Mouse (Mus musculus): ENCODE measurements at regions not wholly inside any gene's neighbourhood (a gene's known extent, or its start where the extent isn't known, plus 50 kb on each side); places are given as distances from the start of the nearest gene placed in this dataset.

DNA sequence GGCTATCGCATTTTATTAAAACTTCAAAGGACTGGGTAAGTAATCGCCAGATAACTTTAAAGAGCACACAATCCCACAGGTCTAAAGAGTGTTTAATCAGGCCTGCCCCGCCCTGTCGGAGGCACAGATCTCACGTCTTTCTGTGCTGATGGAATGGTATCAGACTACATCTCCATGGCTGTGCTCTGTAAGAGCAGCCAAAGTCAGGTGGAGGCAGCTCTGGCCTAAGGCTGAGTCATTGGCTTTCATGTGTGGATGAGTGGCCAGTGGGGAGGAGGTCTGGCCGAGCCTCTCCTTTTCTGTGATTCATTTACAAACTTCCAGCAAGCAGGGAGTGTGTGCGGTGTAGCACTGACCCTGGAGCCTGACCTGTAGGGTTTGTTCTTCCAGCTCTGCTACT is 197.0 kb downstream of the Snx10 start:
- no peak overlapping the region for H3K4me3 ChIP-seq (replicated peaks in 1 of 3; ENCODE audit: low read depth in 2 of 3, low read length in 2 of 3, poor library complexity in 1 of 3)
- no peaks in the 10 kb centered on the region for H3K4me1 ChIP-seq (ENCODE audit: control insufficient read depth in 1 of 2, insufficient read depth in 2 of 2)
- no peaks in the 10 kb centered on the region for H3K79me2 ChIP-seq (replicated peaks; ENCODE audit: control insufficient read depth, extremely low read depth, insufficient read depth, poor library complexity, severe bottlenecking)
- H3K27me3 ChIP-seq (replicated peaks), result no peaks in the 10 kb centered on the region
- H3K36me3 ChIP-seq (replicated peaks in 1 of 2; ENCODE audit: control insufficient read depth in 1 of 2, insufficient read depth in 1 of 2, low read length in 1 of 2), result no peaks in the 10 kb centered on the region
- no peak overlapping the region for H3K27ac ChIP-seq (ENCODE audit: insufficient read depth, low read depth)
- dilution Hi-C loops (cut with MboI; ENCODE audit: extremely low pct_ligation_motif_present, extremely low pct_unique_long_range_greater_than_20kb, low sequenced_read_pairs) (no loop called here), in situ Hi-C loops (cut with MboI; ENCODE audit: low pct_ligation_motif_present, low pct_unique_long_range_greater_than_20kb, low sequenced_read_pairs) (no loop called here)
- H3K4me2 ChIP-seq (ENCODE audit: insufficient read depth, low read depth, poor library complexity, severe bottlenecking), result no peak overlapping the region
- no peak overlapping the region for H3K9ac ChIP-seq (ENCODE audit: insufficient read depth, low read depth)
- H3K9me3 ChIP-seq (replicated peaks; ENCODE audit: low read length), result no peaks in the 10 kb centered on the region
- no peak for TF ChIP-seq MYC (IDR thresholded peaks at IDR 0.05; ENCODE audit: low read depth, low read length)
- no peak for TF ChIP-seq KAT2A (IDR thresholded peaks at IDR 0.05; ENCODE audit: insufficient replicate concordance, low read length)
- TF ChIP-seq USF1 (IDR thresholded peaks at IDR 0.05; ENCODE audit: low read depth, low read length), result no peak
- no peak for TF ChIP-seq SIN3A (IDR thresholded peaks at IDR 0.05; ENCODE audit: low read length)
- TF ChIP-seq CTCF (conservative IDR thresholded peaks at IDR 0.05 in 1 of 2, IDR thresholded peaks at IDR 0.05 in 1 of 2; ENCODE audit: low read depth in 2 of 2, low read length in 2 of 2), result no peak
- no peak for TF ChIP-seq CHD2 (IDR thresholded peaks at IDR 0.05; ENCODE audit: low read length)
- TF ChIP-seq JUND (conservative IDR thresholded peaks at IDR 0.05; ENCODE audit: low read depth, low read length), result no peak
- TF ChIP-seq MXI1 (IDR thresholded peaks at IDR 0.05; ENCODE audit: low read depth, low read length), result no peak
- no peak for TF ChIP-seq NELFE (IDR thresholded peaks at IDR 0.05; ENCODE audit: low read depth, low read length)
- TF ChIP-seq PAX5 (IDR thresholded peaks at IDR 0.05; ENCODE audit: low read length), result no peak
- TF ChIP-seq BHLHE40 (IDR thresholded peaks at IDR 0.05; ENCODE audit: low read depth, low read length), result no peak
- no peak for TF ChIP-seq TBP (conservative IDR thresholded peaks at IDR 0.05; ENCODE audit: low read depth, low read length)
- TF ChIP-seq CHD1 (IDR thresholded peaks at IDR 0.05; ENCODE audit: low read depth, low read length), result no peak
- no peak for TF ChIP-seq MEF2A (IDR thresholded peaks at IDR 0.05; ENCODE audit: borderline replicate concordance, low read depth, low read length)
- no peak for DNase-seq (ENCODE audit: extremely low read depth)

DNA sequence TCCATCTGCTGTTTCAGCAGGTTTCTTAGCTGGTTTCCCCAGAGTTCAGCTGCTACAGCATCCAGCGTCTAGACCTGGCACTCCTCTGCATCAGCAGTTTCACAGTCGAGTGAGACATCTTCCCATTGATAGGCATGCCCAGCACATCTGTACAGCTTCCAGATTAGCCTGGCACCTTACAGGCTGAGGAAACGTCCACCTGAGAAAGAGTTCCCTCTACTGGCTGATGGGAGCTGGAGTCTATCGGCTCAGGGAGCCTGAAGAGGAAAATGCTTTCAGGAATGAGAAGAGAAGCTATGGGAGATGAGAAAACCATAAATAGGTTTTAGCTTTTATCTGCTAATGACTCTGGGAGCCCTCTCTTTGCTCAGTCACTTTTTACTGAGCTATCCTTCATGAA is 199.4 kb downstream of the Snx10 start:
- dilution Hi-C loops (cut with MboI; ENCODE audit: extremely low pct_ligation_motif_present, extremely low pct_unique_long_range_greater_than_20kb, low sequenced_read_pairs), result no loop called here

DNA sequence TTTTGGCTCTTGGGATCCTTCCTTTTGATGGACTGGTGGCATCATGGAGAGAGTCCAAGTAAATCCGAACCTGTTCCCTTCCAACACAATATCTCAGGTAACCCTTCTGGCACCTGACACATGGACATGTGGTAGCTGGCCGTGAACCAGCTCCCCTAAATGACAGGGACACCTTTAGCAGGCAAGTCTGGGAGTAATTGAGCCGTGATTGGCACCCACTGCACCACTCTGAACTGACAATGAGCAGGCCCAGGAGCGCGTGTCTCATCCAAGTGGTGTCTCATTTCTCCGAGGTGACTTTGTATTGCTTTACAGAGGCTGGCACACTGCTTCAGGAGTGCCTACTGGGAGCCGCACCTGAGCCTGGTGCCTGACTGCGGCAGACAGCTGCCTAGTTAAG is 203.5 kb downstream of the Snx10 start:
- TF ChIP-seq RCOR1 (conservative IDR thresholded peaks at IDR 0.05; ENCODE audit: low read depth, low read length) (no peak), ETS1 (conservative IDR thresholded peaks at IDR 0.05; ENCODE audit: low read depth, low read length) (no peak), ZMIZ1 (IDR thresholded peaks at IDR 0.05; ENCODE audit: low read depth, low read length) (no peak), USF2 (conservative IDR thresholded peaks at IDR 0.05; ENCODE audit: low read depth, low read length) (no peak), TCF12 (IDR thresholded peaks at IDR 0.05; ENCODE audit: low read depth, low read length) (no peak)
- no peak overlapping the region for H3K27ac ChIP-seq (ENCODE audit: insufficient read depth, low read depth)
- H3K9me3 ChIP-seq (replicated peaks; ENCODE audit: low read length), result no peaks in the 10 kb centered on the region
- no peaks in the 10 kb centered on the region for H3K79me2 ChIP-seq (replicated peaks; ENCODE audit: control insufficient read depth, extremely low read depth, insufficient read depth, poor library complexity, severe bottlenecking)
- H3K4me3 ChIP-seq (replicated peaks in 1 of 3; ENCODE audit: low read depth in 2 of 3, low read length in 2 of 3, poor library complexity in 1 of 3), result no peak overlapping the region
- in situ Hi-C loops (cut with MboI; ENCODE audit: low pct_ligation_motif_present, low pct_unique_long_range_greater_than_20kb, low sequenced_read_pairs), result no loop called here
- no peak for DNase-seq (ENCODE audit: extremely low read depth)
- no peaks in the 10 kb centered on the region for H3K27me3 ChIP-seq (replicated peaks)
- H3K36me3 ChIP-seq (replicated peaks in 1 of 2; ENCODE audit: control insufficient read depth in 1 of 2, insufficient read depth in 1 of 2, low read length in 1 of 2), result no peaks in the 10 kb centered on the region
- H3K9ac ChIP-seq (ENCODE audit: insufficient read depth, low read depth), result no peak overlapping the region
- no peaks in the 10 kb centered on the region for H3K4me1 ChIP-seq (ENCODE audit: control insufficient read depth in 1 of 2, insufficient read depth in 2 of 2)
- H3K4me2 ChIP-seq (ENCODE audit: insufficient read depth, low read depth, poor library complexity, severe bottlenecking), result no peak overlapping the region
- dilution Hi-C loops (cut with MboI; ENCODE audit: extremely low pct_ligation_motif_present, extremely low pct_unique_long_range_greater_than_20kb, low sequenced_read_pairs), result no loop called here

More for the DNA sequence above, 199.4 kb downstream of the Snx10 start:
- no peak overlapping the region for H3K27ac ChIP-seq (ENCODE audit: insufficient read depth, low read depth)
- H3K9me3 ChIP-seq (replicated peaks; ENCODE audit: low read length), result no peaks in the 10 kb centered on the region
- in situ Hi-C loops (cut with MboI; ENCODE audit: low pct_ligation_motif_present, low pct_unique_long_range_greater_than_20kb, low sequenced_read_pairs), result no loop called here
- H3K9ac ChIP-seq (ENCODE audit: insufficient read depth, low read depth), result no peak overlapping the region
- no peak overlapping the region for H3K4me3 ChIP-seq (replicated peaks in 1 of 3; ENCODE audit: low read depth in 2 of 3, low read length in 2 of 3, poor library complexity in 1 of 3)
- no peaks in the 10 kb centered on the region for H3K4me1 ChIP-seq (ENCODE audit: control insufficient read depth in 1 of 2, insufficient read depth in 2 of 2)
- no peaks in the 10 kb centered on the region for H3K36me3 ChIP-seq (replicated peaks in 1 of 2; ENCODE audit: control insufficient read depth in 1 of 2, insufficient read depth in 1 of 2, low read length in 1 of 2)
- DNase-seq (ENCODE audit: extremely low read depth), result no peak
- H3K4me2 ChIP-seq (ENCODE audit: insufficient read depth, low read depth, poor library complexity, severe bottlenecking), result no peak overlapping the region
- H3K27me3 ChIP-seq (replicated peaks), result no peaks in the 10 kb centered on the region
- TF ChIP-seq RAD21 (IDR thresholded peaks at IDR 0.05; ENCODE audit: low read depth, low read length) (peak; percentile 14), CTCF (conservative IDR thresholded peaks at IDR 0.05 in 1 of 2, IDR thresholded peaks at IDR 0.05 in 1 of 2; ENCODE audit: low read depth in 2 of 2, low read length in 2 of 2) (peak in 1 of 2 experiments; percentile 38; a peak in 2 of 4 replicates), EP300 (IDR thresholded peaks at IDR 0.05; ENCODE audit: low read length) (no peak)
- no peaks in the 10 kb centered on the region for H3K79me2 ChIP-seq (replicated peaks; ENCODE audit: control insufficient read depth, extremely low read depth, insufficient read depth, poor library complexity, severe bottlenecking)
